Mouse (Mus musculus) stomach, postnatal 0 days (tissue): ENCODE results near the gene Tspan4. TPM values are rescaled to one million over a fixed set of nuclear protein-coding genes. Genes with fewer than 3 reads are reported as not detected.
A peak's percentile ranks its signal among the peaks of the same experiment; 100 is the strongest.

ENCODE experiments used
- ATAC-seq: fragments of 200-750 bp; cut with Nextera tagmentation; 2 replicates; pipeline ENCODE4 v1.8.0; 2017; ENCODE audit not compliant: low FRiP score, low TSS enrichment
- DNase-seq: peaks from one replicate; pipeline ENCODE4 v3.0.0-alpha.2; 2016; ENCODE audit warnings: low spot score
- H3K27ac ChIP-seq: fragments of 300-500 bp; sonication (generic); replicated peaks from 2 replicates; pipeline ENCODE4 v1.5.1; 2014; ENCODE audit warnings: mild to moderate bottlenecking, control low read depth
- H3K27me3 ChIP-seq: fragments of 300-500 bp; sonication (generic); 2 replicates; pipeline ENCODE4 v1.6.1; 2014; ENCODE audit warnings: low read length; ENCODE audit not compliant: control insufficient read depth, insufficient read depth
- H3K36me3 ChIP-seq: fragments of 300-500 bp; sonication (generic); 2 replicates; pipeline ENCODE4 v1.6.1; 2014; ENCODE audit warnings: low read length, mixed read lengths; ENCODE audit not compliant: control insufficient read depth, insufficient read depth
- H3K4me1 ChIP-seq: fragments of 300-500 bp; sonication (generic); replicated peaks from 2 replicates; pipeline ENCODE4 v1.6.1; 2014; ENCODE audit warnings: antibody characterized with exemption; ENCODE audit not compliant: control insufficient read depth, insufficient read depth
- H3K4me2 ChIP-seq: fragments of 300-500 bp; sonication (generic); replicated peaks from 2 replicates; pipeline ENCODE4 v1.6.1; 2014; ENCODE audit warnings: low read depth, mild to moderate bottlenecking, control low read depth, moderate library complexity
- H3K4me3 ChIP-seq: fragments of 300-500 bp; sonication (generic); 2 replicates; pipeline ENCODE4 v1.5.1; 2014; ENCODE audit warnings: low read depth, low read length, control low read depth
- H3K9ac ChIP-seq: fragments of 300-500 bp; sonication (generic); 2 replicates; pipeline ENCODE4 v1.6.1; 2014; ENCODE audit warnings: mild to moderate bottlenecking, low read length, control low read depth, mixed read lengths
- H3K9me3 ChIP-seq: fragments of 300-500 bp; sonication (generic); 2 replicates; pipeline ENCODE4 v1.6.1; 2016; ENCODE audit warnings: low read length; ENCODE audit not compliant: control insufficient read depth
- CTCF ChIP-seq: IDR thresholded peaks from 2 replicates; pipeline ENCODE4 v1.5.1; 2016; ENCODE audit warnings: antibody characterized with exemption, low read depth, mild to moderate bottlenecking, moderate library complexity
- EP300 ChIP-seq: optimal IDR thresholded peaks from 2 replicates; pipeline ENCODE3; 2016; ENCODE audit warnings: antibody characterized with exemption
- WGBS: fragments of 180-500 bp; shearing (Covaris S2); extraction: QIAGEN DNeasy Blood & Tissue Kit; methylation state at CpG from one replicate; pipeline ENCODE4 v1.1.7; 2014; 5-methylcytosine and 5-hydroxymethylcytosine counted together
- polyA plus RNA-seq: library from polyadenylated mRNA; unstranded; fragments of >200 nt; fragmentation: Nextera tagmentation; extraction: Ambion mirVana; gene quantifications from 2 replicates; pipeline ENCODE4 v1.2.1, GENCODE M21; 2015

Gene Tspan4
- polyA plus RNA-seq, 1 experiment from 2014 or later = 58.7 TPM

DNA sequence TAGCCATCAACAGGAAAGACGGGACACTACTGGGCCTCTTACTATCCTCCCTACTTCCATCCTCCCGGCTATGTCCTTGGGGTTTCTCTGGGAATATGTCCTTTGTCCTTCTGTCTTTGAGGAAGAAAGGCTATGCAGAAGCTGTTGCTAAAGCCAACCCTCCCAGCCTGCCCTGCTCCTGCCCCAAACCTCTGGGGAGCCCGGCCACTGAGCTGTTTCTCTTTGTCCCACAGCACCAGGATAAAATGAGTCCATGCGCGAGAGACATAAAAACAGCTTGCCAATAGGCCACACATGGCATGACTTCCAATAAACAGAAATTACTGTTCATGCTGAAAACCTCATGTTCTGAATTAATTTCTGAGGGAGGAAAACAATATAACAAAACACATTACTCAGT lies 43.3 kb downstream of the Tspan4 start:
- DNase-seq = no peak
- no peaks in the 10 kb centered on the region for H3K27me3 ChIP-seq
- H3K4me1 ChIP-seq = no peaks in the 10 kb centered on the region
- 94% methylated on average over 5 of the region's 5 CpGs for WGBS
- no peak for ATAC-seq
- peaks cover 4% of the 10 kb centered on the region; the same call in 1 of the 2 replicates for H3K36me3 ChIP-seq
- no peak overlapping the region for H3K27ac ChIP-seq
- TF ChIP-seq EP300 = no peak
- no peak overlapping the region for H3K4me2 ChIP-seq
- no peaks in the 10 kb centered on the region for H3K9me3 ChIP-seq
- H3K4me3 ChIP-seq = no peak overlapping the region
- no peak overlapping the region for H3K9ac ChIP-seq

DNA sequence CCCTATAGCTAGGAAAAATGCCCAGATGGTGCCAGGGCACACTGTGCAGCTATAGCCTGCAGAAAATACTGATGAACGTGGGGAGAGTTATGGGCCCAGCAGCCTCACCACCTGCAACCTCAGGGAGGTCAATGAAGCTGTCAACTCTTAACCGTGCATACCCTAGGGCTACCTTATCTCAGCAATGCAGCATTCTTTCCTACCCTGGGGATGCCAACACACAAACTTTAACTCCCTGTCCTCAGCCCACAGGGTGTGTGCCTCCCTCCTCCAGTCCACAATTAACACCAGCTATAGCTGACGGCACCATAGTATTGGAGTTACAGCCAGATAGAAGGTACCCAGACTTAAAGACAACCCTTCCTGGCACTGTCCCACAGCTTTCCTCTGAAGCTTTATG lies 43.9 kb downstream of the Tspan4 start:
- H3K9me3 ChIP-seq = no peaks in the 10 kb centered on the region
- 79% methylated on average over 3 of the region's 3 CpGs for WGBS

DNA sequence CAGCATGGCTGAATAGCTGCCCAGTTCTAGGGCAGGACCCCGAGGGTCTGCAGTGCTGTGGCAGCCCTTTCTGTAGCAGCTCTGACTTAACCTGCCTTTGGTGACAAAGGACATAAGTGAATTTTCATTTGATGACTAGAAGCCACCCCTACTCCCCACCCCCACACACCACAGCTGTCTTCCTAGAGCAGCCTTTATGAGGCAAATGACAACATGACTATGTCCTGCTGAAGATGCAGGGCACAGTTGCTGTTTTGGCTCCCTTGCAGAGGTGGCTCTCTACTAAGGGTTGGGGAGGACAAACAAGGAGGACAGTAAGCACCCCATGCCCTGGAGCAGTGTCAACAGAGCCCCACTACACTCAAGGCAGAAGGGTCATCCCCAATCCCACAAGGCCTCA lies 44.8 kb downstream of the Tspan4 start:
- Histone ChIP-seq H3K9ac (no peak overlapping the region), H3K4me3 (no peak overlapping the region), H3K9me3 (no peaks in the 10 kb centered on the region), H3K4me2 (no peak overlapping the region), H3K36me3 (peaks cover 4% of the 10 kb centered on the region; the same call in 1 of the 2 replicates), H3K27ac (no peak overlapping the region), H3K4me1 (no peaks in the 10 kb centered on the region), H3K27me3 (no peaks in the 10 kb centered on the region)
- no peak for ATAC-seq
- DNase-seq = no peak
- 81% methylated on average over 1 of the region's 1 CpGs for WGBS
- TF ChIP-seq EP300 = no peak
- TF ChIP-seq CTCF = no peak

More for the DNA sequence above, 43.9 kb downstream of the Tspan4 start:
- DNase-seq = no peak
- Histone ChIP-seq H3K4me3 (no peak overlapping the region), H3K36me3 (peaks cover 4% of the 10 kb centered on the region; the same call in 1 of the 2 replicates), H3K4me1 (no peaks in the 10 kb centered on the region), H3K9ac (no peak overlapping the region), H3K4me2 (no peak overlapping the region), H3K27me3 (no peaks in the 10 kb centered on the region), H3K27ac (no peak overlapping the region)
- no peak for ATAC-seq
- TF ChIP-seq EP300 = no peak
- TF ChIP-seq CTCF = no peak

DNA sequence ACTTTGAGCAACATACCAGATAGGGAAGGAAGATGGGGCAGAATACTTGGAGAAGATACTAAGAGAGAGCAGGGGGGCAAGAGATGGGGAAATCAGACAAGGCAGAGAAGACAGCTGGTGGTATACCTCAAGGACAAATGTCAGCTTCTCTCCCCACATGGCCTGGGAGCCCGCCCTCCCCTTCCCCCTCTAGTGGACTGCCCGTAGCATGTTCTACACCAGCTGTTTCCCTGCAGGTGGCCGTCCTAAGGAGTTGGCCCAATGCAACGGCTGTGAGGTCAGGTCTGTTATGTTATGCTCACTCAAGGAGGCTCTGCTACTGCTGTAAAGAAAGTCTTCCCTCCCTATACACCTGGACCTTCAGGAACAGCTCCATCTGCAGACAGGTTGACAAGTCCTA lies 48.0 kb downstream of the Tspan4 start:
- 46% methylated on average over 4 of the region's 4 CpGs for WGBS
- ATAC-seq (no peak), DNase-seq (no peak)
- no peaks in the 10 kb centered on the region for H3K27me3 ChIP-seq
- TF ChIP-seq CTCF (no peak), EP300 (no peak)
- no peak overlapping the region for H3K27ac ChIP-seq
- H3K36me3 ChIP-seq = peaks cover 2% of the 10 kb centered on the region; the same call in 1 of the 2 replicates
- H3K4me3 ChIP-seq = no peak overlapping the region
- H3K9ac ChIP-seq = no peak overlapping the region
- H3K4me1 ChIP-seq = no peaks in the 10 kb centered on the region
- no peaks in the 10 kb centered on the region for H3K9me3 ChIP-seq
- no peak overlapping the region for H3K4me2 ChIP-seq

DNA sequence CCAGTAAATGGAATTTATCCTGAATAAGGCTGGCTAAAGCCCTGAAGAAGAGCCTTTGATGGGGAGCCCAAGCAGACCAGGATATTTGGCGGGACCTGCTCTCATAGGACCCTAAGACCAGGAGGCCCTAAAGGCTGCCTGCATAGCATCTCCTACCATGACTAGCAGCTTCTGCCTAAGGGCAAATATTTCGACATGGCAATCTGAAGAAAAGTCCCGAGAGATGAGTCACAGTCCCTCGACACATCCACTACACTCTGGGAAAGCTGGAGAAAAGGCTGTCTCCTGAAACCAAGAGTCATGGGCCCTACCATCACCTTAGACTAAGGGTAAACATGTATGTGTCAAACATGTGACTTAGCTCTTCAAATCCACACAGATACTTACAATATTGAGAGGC lies 49.2 kb downstream of the Tspan4 start:
- H3K4me3 ChIP-seq = no peak overlapping the region
- H3K27ac ChIP-seq = no peak overlapping the region
- no peak overlapping the region for H3K9ac ChIP-seq
- TF ChIP-seq CTCF (no peak), EP300 (no peak)
- no peak for DNase-seq
- no peaks in the 10 kb centered on the region for H3K9me3 ChIP-seq
- no peaks in the 10 kb centered on the region for H3K4me1 ChIP-seq
- ATAC-seq = no peak
- H3K4me2 ChIP-seq = no peak overlapping the region
- WGBS = 66% methylated on average over 4 of the region's 4 CpGs
- no peaks in the 10 kb centered on the region for H3K27me3 ChIP-seq
- peaks cover 5% of the 10 kb centered on the region; the same call in 1 of the 2 replicates for H3K36me3 ChIP-seq

DNA sequence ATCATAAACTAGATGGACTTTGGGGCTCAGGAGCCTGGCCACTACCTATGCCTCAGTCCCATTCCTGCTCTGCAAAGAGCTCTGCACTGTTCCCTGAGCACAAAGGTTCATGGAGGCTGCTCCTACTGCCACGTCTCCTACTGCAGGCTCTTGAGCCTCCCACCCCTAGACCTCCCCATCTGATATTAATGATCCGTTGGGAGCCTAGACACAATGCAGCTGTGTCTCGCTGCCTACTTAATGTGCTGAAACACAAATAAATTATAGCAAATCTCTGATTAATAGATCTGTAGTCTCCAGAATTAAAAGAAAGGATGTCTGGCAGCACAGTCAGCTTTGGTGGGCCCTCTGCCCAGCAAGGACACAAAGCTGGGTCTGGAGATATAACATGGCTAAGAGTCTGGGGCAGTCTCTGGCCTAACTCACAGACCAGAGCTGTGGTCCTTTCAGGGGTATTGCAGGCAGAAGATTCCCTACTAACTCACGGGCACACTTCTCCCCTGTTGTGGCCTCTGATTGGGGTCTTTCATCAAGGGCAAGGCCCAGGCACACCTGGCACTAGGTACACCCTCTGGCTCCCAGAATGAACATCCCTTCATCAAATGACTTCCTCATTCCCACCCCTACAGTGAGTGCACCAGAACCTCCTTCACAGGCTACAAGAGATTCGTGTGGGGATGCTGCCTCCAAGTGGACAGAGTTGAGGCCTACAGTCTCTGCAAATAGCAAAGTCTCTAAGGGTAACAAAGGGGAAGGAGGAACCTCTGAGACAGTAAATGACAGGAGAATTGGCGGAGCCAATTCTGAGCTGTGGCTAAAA lies 49.9 kb downstream of the Tspan4 start:
- Histone ChIP-seq H3K36me3 (peaks cover 9% of the 10 kb centered on the region; the same call in 1 of the 2 replicates), H3K27me3 (no peaks in the 10 kb centered on the region), H3K27ac (no peak overlapping the region), H3K9ac (no peak overlapping the region), H3K4me2 (no peak overlapping the region), H3K4me1 (no peaks in the 10 kb centered on the region), H3K4me3 (no peak overlapping the region), H3K9me3 (no peaks in the 10 kb centered on the region)
- 48% methylated on average over 6 of the region's 6 CpGs for WGBS
- peak; percentile 71 for ATAC-seq
- TF ChIP-seq CTCF (peak; percentile 96), EP300 (no peak)
- DNase-seq = peak; percentile 80
